Mouse (Mus musculus) left cerebral cortex, postnatal 4 days (tissue): Measurements from ENCODE around the gene Tchh. TPM values are rescaled to one million over a fixed set of nuclear protein-coding genes. Genes with fewer than 3 reads are reported as not detected.
A peak's percentile ranks its signal among the peaks of the same experiment; 100 is the strongest.
"Not testable (repeated sequence)": the region's sequence is repeated elsewhere in the genome, so short reads cannot be mapped to it uniquely, and the experiment has no call there.

ENCODE experiments used
- DNase-seq: peaks from one replicate; pipeline ENCODE4 v3.0.0-alpha.2; 2022
- intact Hi-C: fragments of 180-260 bp; cut with DNase I; formaldehyde crosslinking; loops from one replicate; pipeline ENCODE4 v1.15.1; 2025
- microRNA-seq: library from miRNA; unstranded; fragments of <30 nt; microRNA quantifications from one replicate; pipeline ENCODE4 v1.2.0, GENCODE M21; 2022
- total RNA-seq, 2 experiments: library from RNA; stranded (reverse); gene quantifications; 2 replicates each; pipeline ENCODE4 v1.2.3; 2021

The Tchh gene
- total RNA-seq, 2 experiments from 2014 or later, result 0.96 to 1.1 TPM

- intact Hi-C loops, result no loop called here
These were observed 46.4 kb downstream of the Tchh start for GRCm38 (mm10) chr3:93488541-93488940.

GRCm38 (mm10) chr3:93492176-93492575, 50.0 kb downstream of the Tchh start:
- intact Hi-C loops, result loop anchor here (5.0 kb wide), 2 partner anchors 130 to 360 kb away; no protein-coding TSS in a partner anchor
- DNase-seq, result no peak

More at GRCm38 (mm10) chr3:93488541-93488940, 46.4 kb downstream of the Tchh start:
- no peak for DNase-seq

GRCm38 (mm10) chr3:93493992-93494391, 51.9 kb downstream of the Tchh start:
- intact Hi-C loops, result loop anchor here (5.0 kb wide), 2 partner anchors 132 to 362 kb away; no protein-coding TSS in a partner anchor

GRCm38 (mm10) chr3:93494774-93495173, 52.6 kb downstream of the Tchh start:
- not testable (repeated sequence) for DNase-seq
- intact Hi-C loops, result loop anchor here (5.0 kb wide), 2 partner anchors 132 to 362 kb away; no protein-coding TSS in a partner anchor

More at GRCm38 (mm10) chr3:93493992-93494391, 51.9 kb downstream of the Tchh start:
- DNase-seq, result peak; percentile 26

GRCm38 (mm10) chr3:93497131-93497530, 55.0 kb downstream of the Tchh start:
- no peak for DNase-seq
- intact Hi-C loops, result no loop called here

Small RNA genes within 50 kb of the gene (microRNA-seq; reads per million reads assigned to microRNA genes)
- not detected for gene Gm22752

Other genes starting within 250 kb of the Tchh start
- not detected for gene Flg2, start 245.1 kb upstream of the Tchh start, total RNA-seq
- gene Flg, start 168.8 kb upstream of the Tchh start, total RNA-seq, result not detected
- gene Hrnr, start 122.6 kb upstream of the Tchh start, total RNA-seq, result not detected
- not detected for gene Rptn, start 48.6 kb upstream of the Tchh start, total RNA-seq
- not detected for gene Tchhl1, start 26.4 kb downstream of the Tchh start, total RNA-seq
- 10 to 100 TPM; 33.3 to 35.2 TPM for gene S100a11, start 78.2 kb downstream of the Tchh start, total RNA-seq
- gene S100a10, start 112.8 kb downstream of the Tchh start, total RNA-seq, result 100 to 1,000 TPM in 1 of 2 experiments, 10 to 100 TPM in 1; 94.7 to 100 TPM
- not detected for gene Tdpoz2, start 210.4 kb downstream of the Tchh start, total RNA-seq
- gene Tdpoz1, start 234.0 kb downstream of the Tchh start, total RNA-seq, result not detected